Mouse (Mus musculus) MEL (cell line): Measurements from ENCODE around the gene Tcf7l2. TPM values are rescaled to one million over a fixed set of nuclear protein-coding genes. Genes with fewer than 3 reads are reported as not detected.

ENCODE experiments used
- DNase-seq: peaks from one replicate; pipeline ENCODE4 v3.0.0; 2011; ENCODE audit warnings: low read depth, low spot score
- H3K27ac ChIP-seq: 2 replicates; pipeline ENCODE4 v1.5.1; 2012; ENCODE audit warnings: low read depth, mild to moderate bottlenecking, control low read depth, low read length, moderate library complexity; ENCODE audit not compliant: control insufficient read depth
- H3K27me3 ChIP-seq, 2 experiments: fragments of 150-350 bp in 1 of 2; sonication (generic) in 1 of 2; 2 replicates each; pipeline ENCODE4 v1.6.1; 2012; ENCODE audit warnings: low read length in 2 of 2, mild to moderate bottlenecking in 2 of 2, improper control_type of control experiment in 1 of 2, moderate library complexity in 1 of 2; ENCODE audit not compliant: insufficient read depth in 2 of 2, control insufficient read depth in 1 of 2
- H3K36me3 ChIP-seq, 2 experiments: 2 replicates each; pipeline ENCODE4 v1.6.1; 2012 to 2014; ENCODE audit warnings: low read length in 2 of 2, improper control_type of control experiment in 1 of 2, inconsistent platforms in 1 of 2, mild to moderate bottlenecking in 1 of 2; ENCODE audit not compliant: insufficient read depth in 2 of 2, control insufficient read depth in 1 of 2
- H3K4me1 ChIP-seq, 2 experiments: fragments of 150-350 bp in 1 of 2; sonication (generic) in 1 of 2; 2 replicates each; pipeline ENCODE4 v1.6.1; 2012; ENCODE audit warnings: low read length in 2 of 2, improper control_type of control experiment in 1 of 2, mild to moderate bottlenecking in 1 of 2; ENCODE audit not compliant: insufficient read depth in 2 of 2, control insufficient read depth in 1 of 2
- H3K4me3 ChIP-seq, 2 experiments: fragments of 150-350 bp in 1 of 2; sonication (generic) in 1 of 2; 2 replicates each; pipeline ENCODE4 v1.5.1; 2012; ENCODE audit warnings: low read depth in 2 of 2, low read length in 2 of 2, mild to moderate bottlenecking in 2 of 2, moderate library complexity in 2 of 2, control low read depth in 1 of 2, improper control_type of control experiment in 1 of 2; ENCODE audit not compliant: control insufficient read depth in 1 of 2, insufficient read depth in 1 of 2
- H3K79me2 ChIP-seq: 2 replicates; pipeline ENCODE4 v1.6.1; 2012; ENCODE audit warnings: mild to moderate bottlenecking, low read length, moderate library complexity; ENCODE audit not compliant: control insufficient read depth, poor library complexity, insufficient read depth
- H3K9ac ChIP-seq: 2 replicates; pipeline ENCODE4 v1.6.1; 2012; ENCODE audit warnings: low read depth, mild to moderate bottlenecking, control low read depth, low read length, moderate library complexity; ENCODE audit not compliant: control insufficient read depth, poor library complexity, severe bottlenecking
- H3K9me3 ChIP-seq: fragments of 150-350 bp; sonication (generic); replicated peaks from 2 replicates; pipeline ENCODE4 v1.6.1; 2012; ENCODE audit warnings: mild to moderate bottlenecking, low read length, improper control_type of control experiment, moderate library complexity; ENCODE audit not compliant: insufficient read depth
- BHLHE40 ChIP-seq: IDR thresholded peaks from 2 replicates; pipeline ENCODE4 v1.6.1; 2012; ENCODE audit warnings: low read depth, mild to moderate bottlenecking, inconsistent platforms, low read length, improper control_type of control experiment, borderline replicate concordance
- CHD1 ChIP-seq: IDR thresholded peaks from 2 replicates; pipeline ENCODE4 v1.6.1; 2012; ENCODE audit warnings: low read depth, mild to moderate bottlenecking, inconsistent platforms, low read length, improper control_type of control experiment
- CHD2 ChIP-seq: IDR thresholded peaks from 2 replicates; pipeline ENCODE4 v1.6.1; 2011; ENCODE audit warnings: low read length, improper control_type of control experiment
- ELF1 ChIP-seq: IDR thresholded peaks from 2 replicates; pipeline ENCODE4 v1.6.1; 2014; ENCODE audit warnings: low read depth, mild to moderate bottlenecking, inconsistent platforms, low read length, improper control_type of control experiment, moderate library complexity
- EP300 ChIP-seq, 2 experiments: IDR thresholded peaks; 2 replicates each; pipeline ENCODE4 v1.6.1; 2011; ENCODE audit warnings: improper control_type of control experiment in 2 of 2, low read length in 2 of 2, low read depth in 1 of 2, mild to moderate bottlenecking in 1 of 2
- GABPA ChIP-seq: IDR thresholded peaks from 2 replicates; pipeline ENCODE4 v1.6.1; 2012; ENCODE audit warnings: low read depth, mild to moderate bottlenecking, inconsistent platforms, low read length, improper control_type of control experiment, moderate library complexity
- HCFC1 ChIP-seq: IDR thresholded peaks from 2 replicates; pipeline ENCODE4 v1.6.1; 2012; ENCODE audit warnings: low read depth, mild to moderate bottlenecking, inconsistent platforms, low read length, improper control_type of control experiment, moderate library complexity
- JUND ChIP-seq: IDR thresholded peaks from 2 replicates; pipeline ENCODE4 v1.6.1; 2011; ENCODE audit warnings: low read depth, mild to moderate bottlenecking, improper control_type of control experiment, low read length
- KAT2A ChIP-seq: conservative IDR thresholded peaks from 2 replicates; pipeline ENCODE4 v1.6.1; 2012; ENCODE audit warnings: low read depth, low read length, improper control_type of control experiment, inconsistent platforms
- MAFK ChIP-seq: IDR thresholded peaks from 2 replicates; pipeline ENCODE4 v1.6.1; 2011; ENCODE audit warnings: low read depth, mild to moderate bottlenecking, low read length, improper control_type of control experiment, borderline replicate concordance
- MAX ChIP-seq: IDR thresholded peaks from 2 replicates; pipeline ENCODE4 v1.6.1; 2011; ENCODE audit warnings: low read length, improper control_type of control experiment
- MEF2A ChIP-seq: IDR thresholded peaks from 2 replicates; pipeline ENCODE4 v1.6.1; 2014; ENCODE audit warnings: low read depth, mild to moderate bottlenecking, inconsistent platforms, low read length, improper control_type of control experiment; ENCODE audit not compliant: poor library complexity, insufficient replicate concordance, severe bottlenecking; ENCODE audit errors: extremely low read depth
- MYC ChIP-seq: IDR thresholded peaks from 2 replicates; pipeline ENCODE4 v1.6.1; 2011; ENCODE audit warnings: low read depth, mild to moderate bottlenecking, low read length, improper control_type of control experiment, moderate library complexity
- NELFE ChIP-seq: IDR thresholded peaks from 2 replicates; pipeline ENCODE4 v1.6.1; 2011; ENCODE audit warnings: low read depth, low read length, improper control_type of control experiment
- NRF1 ChIP-seq: IDR thresholded peaks from 2 replicates; pipeline ENCODE4 v1.6.1; 2014; ENCODE audit warnings: low read depth, mild to moderate bottlenecking, inconsistent platforms, low read length, improper control_type of control experiment, moderate library complexity; ENCODE audit not compliant: poor library complexity, insufficient read depth, severe bottlenecking
- POLR2A ChIP-seq, 2 experiments: IDR thresholded peaks; 2 replicates each; pipeline ENCODE4 v1.6.1; 2011 to 2012; ENCODE audit warnings: low read length in 2 of 2, mild to moderate bottlenecking in 2 of 2, control low read depth in 1 of 2, improper control_type of control experiment in 1 of 2, low read depth in 1 of 2, moderate library complexity in 1 of 2; ENCODE audit not compliant: control insufficient read depth in 1 of 2, insufficient read depth in 1 of 2, poor library complexity in 1 of 2
- POLR2AphosphoS2 ChIP-seq: IDR thresholded peaks from 2 replicates; pipeline ENCODE4 v1.6.1; 2011; ENCODE audit warnings: low read length, improper control_type of control experiment
- POLR2AphosphoS5 ChIP-seq: IDR thresholded peaks from 2 replicates; pipeline ENCODE4 v1.6.1; 2012; ENCODE audit warnings: low read depth, borderline replicate concordance, mild to moderate bottlenecking, inconsistent platforms, low read length, moderate library complexity, mixed read lengths
- TAL1 ChIP-seq: IDR thresholded peaks from 2 replicates; pipeline ENCODE4 v1.6.1; 2012; ENCODE audit warnings: mild to moderate bottlenecking, inconsistent platforms, low read length, moderate library complexity, mixed read lengths
- TCF12 ChIP-seq: IDR thresholded peaks from 2 replicates; pipeline ENCODE4 v1.6.1; 2014; ENCODE audit warnings: low read depth, mild to moderate bottlenecking, inconsistent platforms, low read length, improper control_type of control experiment, moderate library complexity
- USF2 ChIP-seq, 2 experiments: IDR thresholded peaks; 2 replicates each; pipeline ENCODE4 v1.6.1; 2011 to 2012; ENCODE audit warnings: improper control_type of control experiment in 2 of 2, low read length in 2 of 2, borderline replicate concordance in 1 of 2, inconsistent platforms in 1 of 2, low read depth in 1 of 2, mild to moderate bottlenecking in 1 of 2; ENCODE audit not compliant: insufficient read depth in 1 of 2
- ZC3H11A ChIP-seq: IDR thresholded peaks from 2 replicates; pipeline ENCODE4 v1.6.1; 2012; ENCODE audit warnings: low read depth, mild to moderate bottlenecking, inconsistent platforms, low read length, improper control_type of control experiment
- ZKSCAN1 ChIP-seq: IDR thresholded peaks from 2 replicates; pipeline ENCODE4 v1.6.1; 2012; ENCODE audit warnings: low read depth, mild to moderate bottlenecking, inconsistent platforms, low read length, improper control_type of control experiment, moderate library complexity
- polyA plus RNA-seq, 2 experiments: library from polyadenylated mRNA; stranded (reverse) in 1 of 2; unstranded in 1 of 2; fragments of >175 nt in 1 of 2; fragments of >200 nt in 1 of 2; gene quantifications; 2 replicates each; pipeline versions ENCODE4 v1.2.1 to v1.2.4; 2012; ENCODE audit warnings: low replicate concordance in 2 of 2, low read depth in 1 of 2; ENCODE audit not compliant: insufficient read length in 2 of 2, insufficient read depth in 1 of 2, missing spikeins in 1 of 2
- total RNA-seq: library from RNA; depleted of rRNA; stranded (reverse); fragments of 300-350 nt; gene quantifications from 2 replicates; pipeline ENCODE4 v1.2.3, GENCODE M21; 2012

The Tcf7l2 gene
- total and polyA plus RNA-seq, 3 experiments = 0.65 to 12.8 TPM; not detected in 1

DNA sequence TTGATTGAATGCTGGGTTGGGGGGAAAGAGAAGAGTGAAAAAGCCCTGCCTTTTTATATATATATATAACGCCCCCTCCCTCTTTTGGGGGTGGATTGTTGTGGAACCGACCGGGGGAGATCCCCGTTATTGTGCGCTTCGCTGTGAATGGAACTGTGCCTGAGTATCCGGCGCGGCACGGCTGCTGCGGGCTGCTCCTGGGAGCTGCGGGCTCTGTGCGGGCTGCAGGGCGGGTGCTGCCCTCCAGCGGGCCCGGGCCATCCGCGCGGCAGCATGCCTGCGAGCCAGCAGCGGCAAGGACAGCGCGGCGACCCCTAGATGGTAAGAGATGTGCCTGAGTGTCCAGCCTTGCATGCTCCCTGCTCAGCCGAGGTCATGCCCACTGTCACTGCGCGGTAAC, 153.7 kb downstream of the Tcf7l2 start:
- Histone ChIP-seq H3K27ac (no peak overlapping the region), H3K27me3 (peaks cover 21 to 23% of the 10 kb centered on the region in 2 experiments), H3K4me3 (no peak overlapping the region), H3K9me3 (no peaks in the 10 kb centered on the region), H3K79me2 (no peaks in the 10 kb centered on the region), H3K9ac (no peak overlapping the region), H3K36me3 (no peaks in the 10 kb centered on the region), H3K4me1 (no peaks in the 10 kb centered on the region)
- TF ChIP-seq JUND = no peak
- TF ChIP-seq TAL1 = no peak
- TF ChIP-seq NRF1 = no peak
- TF ChIP-seq ZC3H11A = no peak
- TF ChIP-seq HCFC1 = no peak
- no peak for TF ChIP-seq POLR2AphosphoS2
- no peak for TF ChIP-seq MYC
- TF ChIP-seq CHD2 = no peak
- TF ChIP-seq MAFK = no peak
- no peak for TF ChIP-seq MEF2A
- TF ChIP-seq ZKSCAN1 = no peak
- TF ChIP-seq ELF1 = no peak
- TF ChIP-seq TCF12 = no peak
- TF ChIP-seq BHLHE40 = no peak
- no peak for TF ChIP-seq KAT2A
- TF ChIP-seq POLR2A (IDR thresholded peaks at IDR 0.05; ENCODE audit: control insufficient read depth in 1 of 2, insufficient read depth in 1 of 2, low read depth in 1 of 2, low read length in 2 of 2, poor library complexity in 1 of 2) = no peak
- no peak for TF ChIP-seq GABPA
- DNase-seq = no peak

GRCm38 (mm10) chr19:55895807-55896420, 154.3 kb downstream of the Tcf7l2 start:
- no peaks in the 10 kb centered on the region for H3K9me3 ChIP-seq
- H3K36me3 ChIP-seq = no peaks in the 10 kb centered on the region
- DNase-seq = no peak
- H3K79me2 ChIP-seq = no peaks in the 10 kb centered on the region
- H3K27me3 ChIP-seq = peaks cover 22 to 24% of the 10 kb centered on the region in 2 experiments
- H3K27ac ChIP-seq = no peak overlapping the region
- TF ChIP-seq JUND = no peak
- TF ChIP-seq POLR2AphosphoS5 = no peak
- TF ChIP-seq MAX = no peak
- TF ChIP-seq EP300 (IDR thresholded peaks at IDR 0.05; ENCODE audit: low read depth in 1 of 2, low read length in 2 of 2) = no peak
- TF ChIP-seq ZC3H11A = no peak
- no peak for TF ChIP-seq NELFE
- TF ChIP-seq USF2 (IDR thresholded peaks at IDR 0.05; ENCODE audit: borderline replicate concordance in 1 of 2, insufficient read depth in 1 of 2, low read depth in 1 of 2, low read length in 2 of 2) = no peak
- TF ChIP-seq ZKSCAN1 = no peak
- TF ChIP-seq MEF2A = no peak
- no peak for TF ChIP-seq CHD1
- H3K9ac ChIP-seq = no peak overlapping the region
- H3K4me1 ChIP-seq = no peaks in the 10 kb centered on the region
- H3K4me3 ChIP-seq = no peak overlapping the region
